Mouse (Mus musculus) ES-E14 (cell line): ENCODE data around the gene Ephx1. TPM values are rescaled to one million over a fixed set of nuclear protein-coding genes. Genes with fewer than 3 reads are reported as not detected.

Source experiments
- DNase-seq: peaks from one replicate; pipeline ENCODE4 v3.0.0-alpha.2; 2013; ENCODE audit warnings: low read depth, low spot score
- H3K27ac ChIP-seq: 2 replicates; pipeline ENCODE4 v1.5.1; 2012; ENCODE audit warnings: low read depth, mild to moderate bottlenecking, low read length, moderate library complexity, mixed read lengths; ENCODE audit not compliant: poor library complexity, insufficient read depth, severe bottlenecking
- H3K36me3 ChIP-seq: 2 replicates; pipeline ENCODE4 v1.6.1; 2012; ENCODE audit warnings: mild to moderate bottlenecking, low read length, moderate library complexity, mixed read lengths; ENCODE audit not compliant: control insufficient read depth, poor library complexity, insufficient read depth, severe bottlenecking
- H3K4me1 ChIP-seq, 2 experiments: fragments of 150-350 bp in 1 of 2; sonication (generic) in 1 of 2; 2 replicates each; pipeline ENCODE4 v1.6.1; 2012; ENCODE audit warnings: low read length in 2 of 2, mild to moderate bottlenecking in 1 of 2, mixed read lengths in 1 of 2; ENCODE audit not compliant: control insufficient read depth in 2 of 2, insufficient read depth in 2 of 2, poor library complexity in 1 of 2
- H3K4me3 ChIP-seq, 2 experiments: fragments of 150-350 bp in 1 of 2; sonication (generic) in 1 of 2; 2 replicates each; pipeline ENCODE4 v1.5.1; 2012; ENCODE audit warnings: low read length in 2 of 2, low read depth in 1 of 2, mild to moderate bottlenecking in 1 of 2, mixed read lengths in 1 of 2; ENCODE audit not compliant: insufficient read depth in 1 of 2, poor library complexity in 1 of 2, severe bottlenecking in 1 of 2
- H3K9ac ChIP-seq: 2 replicates; pipeline ENCODE4 v1.6.1; 2012; ENCODE audit warnings: low read depth, mild to moderate bottlenecking, low read length, mixed read lengths; ENCODE audit not compliant: poor library complexity, insufficient read depth, severe bottlenecking
- H3K9me3 ChIP-seq: fragments of 150-350 bp; sonication (generic); 2 replicates; pipeline ENCODE4 v1.6.1; 2012; ENCODE audit warnings: low read depth, mild to moderate bottlenecking, low read length; ENCODE audit not compliant: control insufficient read depth, insufficient read depth
- CHD2 ChIP-seq: IDR thresholded peaks from 2 replicates; pipeline ENCODE4 v1.6.1; 2014; ENCODE audit warnings: mild to moderate bottlenecking, low read depth, low read length, inconsistent platforms
- HCFC1 ChIP-seq: IDR thresholded peaks from 2 replicates; pipeline ENCODE4 v1.6.1; 2012; ENCODE audit warnings: low read length, inconsistent platforms, borderline replicate concordance; ENCODE audit not compliant: insufficient read depth
- MAFK ChIP-seq: IDR thresholded peaks from 2 replicates; pipeline ENCODE4 v1.6.1; 2014; ENCODE audit warnings: mild to moderate bottlenecking, low read depth, low read length, inconsistent platforms; ENCODE audit not compliant: insufficient read depth
- ZC3H11A ChIP-seq: IDR thresholded peaks from 2 replicates; pipeline ENCODE4 v1.6.1; 2012; ENCODE audit warnings: low read depth, mild to moderate bottlenecking, inconsistent platforms, low read length, borderline replicate concordance
- ZNF384 ChIP-seq: IDR thresholded peaks from 2 replicates; pipeline ENCODE4 v1.6.1; 2012; ENCODE audit warnings: low read depth, low read length, inconsistent platforms
- in situ Hi-C, 2 experiments: fragments of 600-800 bp; cut with MboI; formaldehyde crosslinking; loops; one replicate each; pipeline ENCODE4 v1.15.1; 2025; ENCODE audit warnings: low sequenced_read_pairs in 2 of 2, inconsistent platforms in 1 of 2; ENCODE audit not compliant: unreplicated experiment in 2 of 2
- total RNA-seq: library from RNA; depleted of rRNA; stranded (reverse); fragments of 300-350 nt; gene quantifications from 2 replicates; pipeline ENCODE4 v1.2.3, GENCODE M21; 2012

Gene Ephx1
- total RNA-seq, 1 experiment: 12.5 TPM

DNA sequence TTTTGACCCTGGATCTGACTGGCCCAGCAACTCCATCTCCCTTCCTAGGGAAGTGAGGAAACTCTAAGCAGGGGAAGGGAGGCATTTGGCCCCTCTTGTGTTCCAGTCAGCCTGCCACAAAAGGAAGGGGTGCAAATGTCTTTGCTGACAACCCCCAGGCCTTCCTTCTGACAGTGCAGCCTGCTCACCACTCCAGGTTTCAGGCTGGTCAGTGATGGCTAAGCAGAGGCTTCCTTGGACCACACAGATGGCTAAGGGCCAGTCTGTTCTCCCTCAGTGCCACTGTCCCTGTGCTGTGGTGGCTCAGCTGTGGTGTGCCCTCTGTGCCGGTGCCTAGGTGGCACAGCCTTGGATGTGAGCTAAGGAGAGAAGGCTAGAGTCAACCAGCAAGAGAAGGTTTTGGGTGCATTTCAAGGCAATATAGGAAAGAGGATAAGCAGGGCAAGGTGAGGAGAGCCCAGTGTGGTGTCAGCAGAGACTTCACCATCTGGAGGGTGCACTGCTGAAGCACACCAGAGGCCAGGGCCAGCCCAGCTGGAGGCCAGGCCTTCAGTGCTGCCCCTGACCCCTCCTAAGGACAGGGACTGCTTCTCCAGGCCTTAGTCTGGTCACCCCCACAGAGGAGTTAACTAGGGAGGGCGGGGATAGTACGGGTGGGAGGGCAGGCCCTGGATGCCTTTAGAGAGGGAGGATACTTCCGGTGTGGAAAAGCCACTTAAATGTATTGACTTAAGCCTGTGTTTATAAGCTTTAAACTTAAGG, 10.4 kb downstream of the Ephx1 start:
- no peaks in the 10 kb centered on the region for H3K9me3 ChIP-seq
- in situ Hi-C loops: no loop called here
- no peak for DNase-seq
- no peak overlapping the region for H3K4me3 ChIP-seq
- 0 out of 2 replicates have a peak overlapping the region, but pooled peaks have one; percentile 11 for H3K27ac ChIP-seq
- no peak for TF ChIP-seq HCFC1
- TF ChIP-seq CHD2: no peak
- no peak for TF ChIP-seq MAFK
- TF ChIP-seq ZNF384: no peak
- no peak for TF ChIP-seq ZC3H11A
- no peaks in the 10 kb centered on the region for H3K36me3 ChIP-seq
- H3K9ac ChIP-seq: no peak overlapping the region
- H3K4me1 ChIP-seq: peaks cover 0 to 14% of the 10 kb centered on the region in 2 experiments; a peak in 2 of 4 replicates

DNA sequence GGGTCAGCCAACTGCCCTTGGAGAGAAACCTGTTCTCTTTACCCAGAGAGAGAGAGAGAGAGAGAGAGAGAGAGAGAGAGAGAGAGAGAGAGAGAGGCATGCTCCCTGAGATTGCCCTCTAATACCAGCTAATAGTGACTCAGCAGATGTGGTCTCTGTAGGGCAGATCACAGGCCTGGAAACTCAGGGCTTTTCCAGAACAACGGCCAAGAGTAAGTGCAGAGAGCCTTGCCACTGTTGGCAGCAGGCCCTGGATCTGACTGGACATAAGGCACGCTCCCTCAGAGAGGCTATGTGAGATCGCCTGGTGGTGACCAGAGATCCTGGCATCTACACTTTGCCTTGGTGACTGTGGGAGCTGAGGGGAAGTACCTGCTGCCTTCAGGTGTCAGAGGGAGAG, 10.9 kb downstream of the Ephx1 start:
- H3K4me1 ChIP-seq: peaks cover 0 to 9% of the 10 kb centered on the region in 2 experiments; a peak in 2 of 4 replicates
- no peaks in the 10 kb centered on the region for H3K36me3 ChIP-seq
- no peak for TF ChIP-seq ZC3H11A
- peak; percentile 57; the same call in 1 of the 2 replicates for TF ChIP-seq MAFK
- TF ChIP-seq CHD2: no peak
- no peak for TF ChIP-seq ZNF384
- no peak for TF ChIP-seq HCFC1
- no peaks in the 10 kb centered on the region for H3K9me3 ChIP-seq
- DNase-seq: no peak
- no peak overlapping the region for H3K4me3 ChIP-seq
- no peak overlapping the region for H3K27ac ChIP-seq
- 0 out of 2 replicates have a peak overlapping the region, but pooled peaks have one; percentile 10 for H3K9ac ChIP-seq
- in situ Hi-C loops: no loop called here

DNA sequence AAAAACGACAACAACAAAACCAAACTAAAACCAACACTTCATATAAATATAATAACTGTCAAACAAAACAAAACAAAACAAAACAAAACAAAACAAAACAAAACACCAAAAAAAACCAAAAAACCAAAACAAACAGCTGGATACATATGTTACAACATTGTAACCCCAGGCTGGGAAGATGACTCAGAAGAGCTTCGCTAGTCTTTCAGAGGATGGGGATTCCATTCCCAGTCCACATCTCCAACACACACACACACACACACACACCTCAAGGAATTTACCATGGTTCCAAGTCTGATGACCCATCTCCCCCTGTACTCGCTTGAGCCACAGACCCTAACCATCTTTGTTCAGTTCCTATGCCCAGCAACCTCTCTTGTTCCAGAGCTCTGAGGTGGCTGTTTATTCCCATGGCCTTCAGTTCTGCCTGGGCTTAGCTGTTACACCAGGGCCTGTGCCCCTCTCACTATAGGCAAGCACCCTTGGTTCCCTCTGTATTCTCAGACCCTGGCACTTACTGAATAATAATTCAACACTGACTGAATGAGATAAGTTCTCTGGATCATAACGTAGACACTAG, 11.6 kb downstream of the Ephx1 start:
- no peak for DNase-seq
- Histone ChIP-seq H3K9me3 (no peaks in the 10 kb centered on the region), H3K9ac (no peak overlapping the region), H3K27ac (no peak overlapping the region), H3K4me3 (no peak overlapping the region), H3K36me3 (no peaks in the 10 kb centered on the region), H3K4me1 (peaks cover 0 to 9% of the 10 kb centered on the region in 2 experiments; a peak in 2 of 4 replicates)
- TF ChIP-seq ZNF384 (no peak), HCFC1 (no peak), MAFK (no peak), CHD2 (no peak), ZC3H11A (no peak)
- in situ Hi-C loops: no loop called here

DNA sequence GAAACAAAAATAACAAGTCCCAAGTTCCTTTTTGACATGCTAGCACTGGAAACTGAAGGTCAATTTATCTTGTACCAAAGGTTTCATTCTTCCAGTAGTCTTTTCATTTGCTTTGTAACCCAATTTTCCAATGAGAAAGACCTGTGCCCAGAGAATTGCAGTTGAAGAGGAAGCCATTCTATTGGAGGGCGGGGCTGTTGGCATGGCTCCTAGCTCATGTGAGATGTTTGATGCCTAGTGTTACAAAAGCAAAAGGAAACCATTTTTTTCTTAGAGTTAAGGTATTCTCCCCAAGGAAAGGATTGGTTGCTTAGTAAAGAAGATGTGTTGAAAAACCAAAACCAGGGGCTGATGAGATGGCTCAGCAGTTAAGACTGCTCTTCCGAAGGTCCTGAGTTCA, 12.4 kb downstream of the Ephx1 start:
- Histone ChIP-seq H3K4me1 (peaks cover 0 to 9% of the 10 kb centered on the region in 2 experiments; a peak in 2 of 4 replicates), H3K9ac (no peak overlapping the region), H3K4me3 (no peak overlapping the region), H3K9me3 (no peaks in the 10 kb centered on the region), H3K27ac (no peak overlapping the region), H3K36me3 (no peaks in the 10 kb centered on the region)
- no peak for TF ChIP-seq HCFC1
- no peak for TF ChIP-seq ZC3H11A
- no peak for TF ChIP-seq ZNF384
- TF ChIP-seq MAFK: no peak
- TF ChIP-seq CHD2: no peak
- DNase-seq: no peak
- in situ Hi-C loops: no loop called here
